15 mouse cellular contexts compared by ENCODE assay signal in the genomic region with DNA sequence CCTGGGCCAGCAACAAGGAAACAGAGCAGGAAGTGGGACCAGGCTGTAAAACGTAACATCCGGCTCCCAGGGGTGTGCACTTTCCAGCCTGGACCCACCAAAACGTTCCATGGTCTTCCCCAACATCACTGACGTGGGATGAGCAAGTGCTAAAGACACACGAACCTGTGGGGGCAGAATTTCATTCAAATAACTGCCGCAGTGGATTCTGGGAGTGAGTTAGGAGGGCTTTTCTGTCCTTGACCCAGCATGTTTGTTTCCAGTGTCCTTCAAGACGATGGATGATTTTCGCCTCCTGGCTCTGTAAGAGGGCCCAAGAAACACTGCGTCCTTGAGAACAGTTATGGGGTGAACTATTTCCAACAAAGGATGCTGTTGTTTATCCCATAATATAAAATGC.
"Had no signal": no experiment of that assay in that cellular context is flagged by ENCODE, and none has a peak within 500 bp of the region (broad histone marks: within the 10 kb centered on the region; RNA-seq: fewer than 3 reads in every experiment).

No protein-coding gene starts in this region.

- H3K36me3 ChIP-seq: neural tube, embryonic 12.5 days; stomach, embryonic 15.5 days had no signal

- H3K9me3 ChIP-seq: megakaryocyte, embryonic 14.5 days; neural tube, embryonic 12.5 days; stomach, embryonic 15.5 days had no signal

- H3K4me1 ChIP-seq: megakaryocyte, embryonic 14.5 days; neural tube, embryonic 12.5 days had no signal

- H3K27me3 ChIP-seq: megakaryocyte, embryonic 14.5 days; neural tube, embryonic 12.5 days; stomach, embryonic 15.5 days had no signal

- H3K4me2 ChIP-seq: lung, embryonic 14.5 days; neural tube, embryonic 12.5 days; stomach, embryonic 15.5 days had no signal

- ATAC-seq: midbrain, embryonic 16.5 days had no signal

- H3K4me3 ChIP-seq: megakaryocyte, embryonic 14.5 days; neural tube, embryonic 12.5 days; stomach, embryonic 15.5 days had no signal

- H3K27ac ChIP-seq: liver, embryonic 14.5 days; macrophage; neural tube, embryonic 12.5 days; stomach, embryonic 15.5 days; stomach, postnatal 0 days had no signal

- H3K9ac ChIP-seq: liver, embryonic 14.5 days; lung, embryonic 14.5 days; neural tube, embryonic 12.5 days; stomach, embryonic 15.5 days had no signal

- DNase-seq: lung, adult 18-20 months; lung, embryonic 14.5 days; lung, postnatal 10 days; midbrain, embryonic 14.5 days; right cerebral cortex, postnatal 14 days; thymus, adult 2 months; thymus, postnatal 25 days; thymus, postnatal 4 days had no signal
